Mouse (Mus musculus) forebrain, embryonic 13.5 days (tissue): Measurements from ENCODE around the gene Napepld. TPM values are rescaled to one million over a fixed set of nuclear protein-coding genes. Genes with fewer than 3 reads are reported as not detected.
"Not testable (repeated sequence)": the region's sequence is repeated elsewhere in the genome, so short reads cannot be mapped to it uniquely, and the experiment has no call there.

ENCODE experiments used
- ATAC-seq: fragments of 200-750 bp; cut with Nextera tagmentation; 2 replicates; pipeline ENCODE4 v1.8.0; 2017
- H3K27ac ChIP-seq: fragments of 300-500 bp; sonication (generic); 2 replicates; pipeline ENCODE4 v1.5.1; 2015; ENCODE audit warnings: inconsistent platforms, mild to moderate bottlenecking, moderate library complexity
- H3K27me3 ChIP-seq: fragments of 300-500 bp; sonication (generic); 2 replicates; pipeline ENCODE4 v1.6.1; 2015; ENCODE audit warnings: mild to moderate bottlenecking, inconsistent platforms
- H3K36me3 ChIP-seq: fragments of 300-500 bp; sonication (generic); 2 replicates; pipeline ENCODE4 v1.6.1; 2015; ENCODE audit warnings: mild to moderate bottlenecking, inconsistent platforms; ENCODE audit not compliant: poor library complexity, severe bottlenecking
- H3K4me1 ChIP-seq: fragments of 300-500 bp; sonication (generic); 2 replicates; pipeline ENCODE4 v1.6.1; 2015; ENCODE audit warnings: inconsistent platforms
- H3K4me2 ChIP-seq: fragments of 300-500 bp; sonication (generic); 2 replicates; pipeline ENCODE4 v1.6.1; 2015; ENCODE audit warnings: inconsistent platforms, mild to moderate bottlenecking, moderate library complexity
- H3K4me3 ChIP-seq: fragments of 300-500 bp; sonication (generic); 2 replicates; pipeline ENCODE4 v1.5.1; 2015; ENCODE audit warnings: mild to moderate bottlenecking, inconsistent platforms
- H3K9ac ChIP-seq: fragments of 300-500 bp; sonication (generic); 2 replicates; pipeline ENCODE4 v1.6.1; 2015; ENCODE audit warnings: mild to moderate bottlenecking, inconsistent platforms
- H3K9me3 ChIP-seq: fragments of 300-500 bp; sonication (generic); replicated peaks from 2 replicates; pipeline ENCODE4 v1.6.1; 2016; ENCODE audit warnings: inconsistent platforms
- WGBS: fragments of 180-500 bp; shearing (Covaris S2); methylation state at CpG from one replicate; pipeline ENCODE4 v1.1.7; 2015; 5-methylcytosine and 5-hydroxymethylcytosine counted together
- polyA plus RNA-seq: library from polyadenylated mRNA; unstranded; fragments of >200 nt; fragmentation: Nextera tagmentation; extraction: Ambion mirVana; gene quantifications from 2 replicates; pipeline ENCODE4 v1.2.1, GENCODE M21; 2015

Napepld gene
- polyA plus RNA-seq, 1 experiment from 2014 or later, result 7.1 TPM

DNA sequence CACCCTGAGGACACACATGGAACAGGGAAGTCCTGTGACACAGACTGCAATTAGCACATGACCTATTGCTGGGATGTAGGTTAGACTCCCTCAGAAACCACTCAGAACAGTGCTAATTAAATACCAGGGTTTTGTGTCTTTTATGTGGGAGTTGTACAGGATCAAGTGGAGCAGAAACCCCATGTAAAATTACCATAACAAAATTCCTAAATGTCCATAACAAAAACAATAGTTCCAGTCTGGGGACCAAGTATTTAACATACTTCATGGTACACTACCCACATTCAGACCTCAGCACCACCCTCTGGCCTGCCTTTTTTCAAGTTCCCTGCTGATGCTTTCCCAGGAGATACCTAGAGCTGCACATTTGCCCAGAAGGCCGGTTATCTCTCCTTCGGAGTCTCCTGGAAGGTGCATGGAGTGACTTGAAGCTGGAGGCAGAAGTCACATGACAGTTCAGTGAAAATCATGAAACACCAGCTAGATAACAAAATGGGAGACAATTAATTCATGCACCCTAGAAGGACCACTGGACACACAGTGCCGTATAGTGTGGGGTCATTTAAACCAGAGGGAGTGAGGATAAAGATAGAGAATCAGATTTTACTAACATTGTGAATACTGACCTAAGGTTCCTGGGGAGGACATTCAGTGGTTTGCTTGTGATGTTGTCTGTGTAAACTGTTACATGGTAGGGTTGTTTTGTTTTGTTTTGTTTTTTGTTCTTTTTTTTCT is 31.1 kb upstream of the Napepld start:
- no peaks in the 10 kb centered on the region for H3K36me3 ChIP-seq
- H3K4me2 ChIP-seq, result peak overlapping the region; percentile 15
- peak; percentile 54 for ATAC-seq
- peak overlapping the region; percentile 90 for H3K27ac ChIP-seq
- peaks cover 37% of the 10 kb centered on the region for H3K4me1 ChIP-seq
- 7% methylated on average over 3 of the region's 3 CpGs for WGBS
- no peak overlapping the region for H3K4me3 ChIP-seq
- no peaks in the 10 kb centered on the region for H3K9me3 ChIP-seq
- H3K27me3 ChIP-seq, result no peaks in the 10 kb centered on the region
- H3K9ac ChIP-seq, result 0 out of 2 replicates have a peak overlapping the region, but pooled peaks have one; percentile 5

GRCm38 (mm10) chr5:21729107-21729506 is 27.9 kb upstream of the Napepld start:
- Histone ChIP-seq H3K27ac (no peak overlapping the region), H3K4me3 (no peak overlapping the region), H3K36me3 (no peaks in the 10 kb centered on the region), H3K27me3 (no peaks in the 10 kb centered on the region), H3K4me1 (peaks cover 46% of the 10 kb centered on the region), H3K9me3 (no peaks in the 10 kb centered on the region), H3K4me2 (no peak overlapping the region), H3K9ac (no peak overlapping the region)
- ATAC-seq, result no peak
- 87% methylated on average over 5 of the region's 5 CpGs for WGBS

DNA sequence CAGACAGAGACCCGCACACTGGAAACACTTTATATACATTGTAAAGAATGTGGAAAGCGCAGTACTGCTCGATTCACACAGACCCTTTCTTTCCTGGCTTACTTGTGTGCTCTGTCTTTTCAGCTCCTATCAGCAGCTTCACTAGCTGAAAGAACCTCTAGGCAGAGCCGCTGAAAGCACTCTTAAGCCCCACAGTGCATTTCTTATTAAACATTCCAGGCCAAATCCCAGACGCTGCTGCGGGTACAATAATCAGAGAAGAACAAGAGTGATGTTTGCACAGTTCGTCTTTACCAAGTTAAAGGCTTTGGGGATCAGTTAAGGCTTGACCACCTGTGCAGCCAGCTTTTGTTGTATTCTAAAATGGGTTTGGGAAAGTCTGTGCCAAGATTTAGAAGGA is 23.7 kb upstream of the Napepld start:
- Histone ChIP-seq H3K9ac (no peak overlapping the region), H3K9me3 (no peaks in the 10 kb centered on the region), H3K4me1 (peaks cover 27% of the 10 kb centered on the region), H3K4me2 (0 out of 2 replicates have a peak overlapping the region, but pooled peaks have one; percentile 3), H3K36me3 (no peaks in the 10 kb centered on the region), H3K27me3 (no peaks in the 10 kb centered on the region), H3K27ac (peak overlapping the region; percentile 87), H3K4me3 (no peak overlapping the region)
- peak; percentile 85 for ATAC-seq
- WGBS, result 4% methylated on average over 7 of the region's 7 CpGs

GRCm38 (mm10) chr5:21724427-21724826 is 23.2 kb upstream of the Napepld start:
- H3K36me3 ChIP-seq, result no peaks in the 10 kb centered on the region
- H3K9me3 ChIP-seq, result no peaks in the 10 kb centered on the region
- no peak overlapping the region for H3K4me3 ChIP-seq
- ATAC-seq, result peak; percentile 57; the same call in 1 of the 2 replicates
- peaks cover 27% of the 10 kb centered on the region for H3K4me1 ChIP-seq
- H3K9ac ChIP-seq, result no peak overlapping the region
- no peaks in the 10 kb centered on the region for H3K27me3 ChIP-seq
- peak overlapping the region; percentile 87 for H3K27ac ChIP-seq
- WGBS, result 6% methylated on average over 1 of the region's 1 CpGs
- 0 out of 2 replicates have a peak overlapping the region, but pooled peaks have one; percentile 3 for H3K4me2 ChIP-seq

- WGBS, result 100% methylated on average over 2 of the region's 2 CpGs
- no peak overlapping the region for H3K9ac ChIP-seq
- no peaks in the 10 kb centered on the region for H3K27me3 ChIP-seq
- ATAC-seq, result no peak
- no peaks in the 10 kb centered on the region for H3K9me3 ChIP-seq
- no peak overlapping the region for H3K4me3 ChIP-seq
- no peak overlapping the region for H3K4me2 ChIP-seq
- peaks cover 15% of the 10 kb centered on the region for H3K4me1 ChIP-seq
- H3K36me3 ChIP-seq, result no peaks in the 10 kb centered on the region
- no peak overlapping the region for H3K27ac ChIP-seq
Measured at GRCm38 (mm10) chr5:21719209-21719608, 18.0 kb upstream of the Napepld start.

DNA sequence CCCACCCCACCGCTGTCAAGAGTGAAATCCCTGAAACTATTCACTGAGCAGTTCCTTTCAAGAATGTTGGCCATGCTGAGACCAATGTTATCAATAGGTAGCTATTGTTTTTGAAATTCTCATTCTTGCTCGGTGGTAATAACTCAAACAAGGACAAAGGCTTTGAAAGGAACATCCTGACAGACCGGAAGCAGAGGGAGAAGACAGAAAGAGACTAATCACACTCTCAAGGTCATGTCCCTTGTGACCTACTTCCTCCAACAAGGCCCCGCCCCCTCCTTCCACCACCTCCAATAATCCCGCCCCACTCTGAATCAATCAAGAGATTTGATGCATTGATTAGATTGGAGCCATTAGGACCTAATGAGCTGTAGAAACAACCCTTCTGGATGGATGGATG is 17.4 kb upstream of the Napepld start:
- Histone ChIP-seq H3K4me2 (no peak overlapping the region), H3K27ac (no peak overlapping the region), H3K4me3 (no peak overlapping the region), H3K9ac (no peak overlapping the region), H3K9me3 (no peaks in the 10 kb centered on the region), H3K36me3 (no peaks in the 10 kb centered on the region), H3K4me1 (peaks cover 8% of the 10 kb centered on the region; the same call in 1 of the 2 replicates), H3K27me3 (no peaks in the 10 kb centered on the region)
- 84% methylated on average over 5 of the region's 5 CpGs for WGBS
- no peak for ATAC-seq

DNA sequence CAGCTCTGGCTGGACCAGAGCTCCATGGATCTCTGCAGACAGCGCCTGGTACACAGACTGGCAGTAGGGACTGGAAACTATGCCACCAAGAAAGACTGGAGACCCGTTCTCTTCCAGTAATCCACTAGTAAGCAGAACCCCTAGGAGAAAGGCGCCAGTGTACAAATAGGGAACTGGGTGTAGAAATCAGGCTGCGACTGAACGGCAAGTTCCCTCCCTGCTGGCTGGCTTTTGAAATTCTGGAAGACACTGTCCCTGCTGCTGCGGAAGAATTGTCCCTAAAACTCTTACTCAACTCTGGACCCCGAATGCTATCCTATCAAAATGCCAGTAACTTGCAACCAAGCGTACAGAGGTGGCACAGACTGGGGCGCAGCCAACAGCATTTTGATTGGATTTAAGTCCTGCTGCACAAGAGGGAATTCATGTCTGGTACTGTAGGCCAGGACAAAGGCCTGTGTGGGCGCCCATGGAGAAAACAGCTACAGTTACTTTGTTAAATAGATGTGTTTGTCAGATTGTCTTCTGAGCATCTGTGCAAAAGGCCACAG is 16.0 kb upstream of the Napepld start:
- Histone ChIP-seq H3K9me3 (no peaks in the 10 kb centered on the region), H3K36me3 (no peaks in the 10 kb centered on the region), H3K4me3 (no peak overlapping the region), H3K27ac (0 out of 2 replicates have a peak overlapping the region, but pooled peaks have one; percentile 10), H3K4me2 (no peak overlapping the region), H3K9ac (no peak overlapping the region), H3K4me1 (peaks cover 6% of the 10 kb centered on the region; the same call in 1 of the 2 replicates), H3K27me3 (no peaks in the 10 kb centered on the region)
- WGBS, result 73% methylated on average over 10 of the region's 10 CpGs
- ATAC-seq, result peak; percentile 43; the same call in 1 of the 2 replicates

GRCm38 (mm10) chr5:21714447-21714846 is 13.3 kb upstream of the Napepld start:
- ATAC-seq, result no peak
- Histone ChIP-seq H3K4me2 (no peak overlapping the region), H3K9me3 (no peaks in the 10 kb centered on the region), H3K27me3 (no peaks in the 10 kb centered on the region), H3K36me3 (no peaks in the 10 kb centered on the region), H3K4me3 (no peak overlapping the region), H3K4me1 (peaks cover 6% of the 10 kb centered on the region; the same call in 1 of the 2 replicates), H3K27ac (no peak overlapping the region), H3K9ac (no peak overlapping the region)
- 88% methylated on average over 4 of the region's 4 CpGs for WGBS

GRCm38 (mm10) chr5:21712127-21712715 is 11.0 kb upstream of the Napepld start:
- no peaks in the 10 kb centered on the region for H3K27me3 ChIP-seq
- ATAC-seq, result no peak
- no peak overlapping the region for H3K27ac ChIP-seq
- H3K4me2 ChIP-seq, result no peak overlapping the region
- 75% methylated on average over 13 of the region's 13 CpGs for WGBS
- no peak overlapping the region for H3K4me3 ChIP-seq
- H3K9ac ChIP-seq, result no peak overlapping the region
- no peaks in the 10 kb centered on the region for H3K36me3 ChIP-seq
- H3K4me1 ChIP-seq, result peaks cover 5% of the 10 kb centered on the region; the same call in 1 of the 2 replicates
- H3K9me3 ChIP-seq, result no peaks in the 10 kb centered on the region

- H3K27ac ChIP-seq, H3K4me3 ChIP-seq, H3K27me3 ChIP-seq, H3K9me3 ChIP-seq, ATAC-seq, H3K9ac ChIP-seq, H3K4me2 ChIP-seq, H3K4me1 ChIP-seq, H3K36me3 ChIP-seq: not testable (repeated sequence)
- whole genome bisulfite sequencing, result 86% methylated on average over 8 of the region's 8 CpGs
Measured at GRCm38 (mm10) chr5:21708011-21708410, 6.8 kb upstream of the Napepld start.

- H3K4me1 ChIP-seq, result no peaks in the 10 kb centered on the region
- 92% methylated on average over 4 of the region's 4 CpGs for WGBS
- no peak for ATAC-seq
Measured at GRCm38 (mm10) chr5:21706546-21706945, 5.3 kb upstream of the Napepld start.

GRCm38 (mm10) chr5:21703708-21704107 is 2.5 kb upstream of the Napepld start:
- WGBS, result 82% methylated on average over 3 of the region's 3 CpGs
- peaks cover 7% of the 10 kb centered on the region for H3K4me1 ChIP-seq
- no peaks in the 10 kb centered on the region for H3K36me3 ChIP-seq
- no peak overlapping the region for H3K4me3 ChIP-seq
- H3K9ac ChIP-seq, result no peak overlapping the region
- H3K9me3 ChIP-seq, result no peaks in the 10 kb centered on the region
- no peak overlapping the region for H3K27ac ChIP-seq
- no peaks in the 10 kb centered on the region for H3K27me3 ChIP-seq
- H3K4me2 ChIP-seq, result no peak overlapping the region
- no peak for ATAC-seq

More at GRCm38 (mm10) chr5:21706546-21706945, 5.3 kb upstream of the Napepld start:
- Histone ChIP-seq H3K27ac (no peak overlapping the region), H3K27me3 (no peaks in the 10 kb centered on the region), H3K4me3 (no peak overlapping the region), H3K9me3 (no peaks in the 10 kb centered on the region), H3K9ac (no peak overlapping the region), H3K36me3 (no peaks in the 10 kb centered on the region), H3K4me2 (no peak overlapping the region)
